In genomic region chr11:68807787-68808186, GRCm38 (mm10) we compare ENCODE assay signal across 9 mouse cellular contexts.
DNase-seq lines count a peak whose midpoint lies in the region; ATAC-seq lines count a peak whose summit lies in the region.
"Had no signal": no experiment of that assay in that cellular context is flagged by ENCODE, and none has a peak within 500 bp of the region (broad histone marks: within the 10 kb centered on the region; RNA-seq: fewer than 3 reads in every experiment).

No protein-coding gene starts in this region.

- ATAC-seq in midbrain, embryonic 15.5 days (replicated peaks): no peak
- ATAC-seq in frontal cortex, adult (ENCODE audit: low TSS enrichment): peak; percentile 6; the same call in 1 of the 2 replicates
- 0 out of 2 replicates have a peak, but pooled peaks have one; percentile 18 for ATAC-seq in liver, embryonic 15.5 days (ENCODE audit: insufficient read depth)

- H3K4me1 ChIP-seq in midbrain, embryonic 10.5 days: no peaks in the 10 kb centered on the region
- no peaks in the 10 kb centered on the region for H3K4me1 ChIP-seq in midbrain, embryonic 15.5 days
- no peaks in the 10 kb centered on the region for H3K4me1 ChIP-seq in liver, embryonic 15.5 days (replicated peaks)

- H3K4me2 ChIP-seq in midbrain, embryonic 15.5 days: no peak overlapping the region
- H3K4me2 ChIP-seq in liver, embryonic 15.5 days: no peak overlapping the region

- DNase-seq in midbrain, embryonic 10.5 days (ENCODE audit: low spot score): peak; percentile 68
- DNase-seq in cerebellum, adult 18-20 months: peak; percentile 77 to 88
- peak; percentile 87 for DNase-seq in kidney, postnatal 10 days
- peak; percentile 41 for DNase-seq in retina, adult 2 months (ENCODE audit: low read depth, low spot score)
- peak; percentile 79 for DNase-seq in thymus, postnatal 14 days

- no peak overlapping the region for H3K27ac ChIP-seq in midbrain, embryonic 10.5 days (replicated peaks)
- no peak overlapping the region for H3K27ac ChIP-seq in midbrain, embryonic 15.5 days
- H3K27ac ChIP-seq in liver, embryonic 15.5 days (replicated peaks): no peak overlapping the region

- WGBS in midbrain, embryonic 10.5 days: 41% methylated on average over 6 of the region's 6 CpGs
- 41% methylated on average over 6 of the region's 6 CpGs for WGBS in midbrain, embryonic 15.5 days
- WGBS in liver, embryonic 15.5 days (ENCODE audit: insufficient replicate concordance): 31% methylated on average over 6 of the region's 6 CpGs

- no peak overlapping the region for H3K9ac ChIP-seq in midbrain, embryonic 15.5 days
- no peak overlapping the region for H3K9ac ChIP-seq in liver, embryonic 15.5 days

- no peaks in the 10 kb centered on the region for H3K9me3 ChIP-seq in midbrain, embryonic 10.5 days (replicated peaks)
- H3K9me3 ChIP-seq in midbrain, embryonic 15.5 days: no peaks in the 10 kb centered on the region
- no peaks in the 10 kb centered on the region for H3K9me3 ChIP-seq in liver, embryonic 15.5 days (replicated peaks)

- no peak overlapping the region for H3K4me3 ChIP-seq in midbrain, embryonic 10.5 days
- no peak overlapping the region for H3K4me3 ChIP-seq in midbrain, embryonic 15.5 days
- H3K4me3 ChIP-seq in liver, embryonic 15.5 days (replicated peaks): no peak overlapping the region
- H3K4me3 ChIP-seq: erythroblast, embryonic 14.5 days had no signal

- H3K27me3 ChIP-seq in midbrain, embryonic 10.5 days (ENCODE audit: low read depth, poor library complexity, severe bottlenecking): no peaks in the 10 kb centered on the region
- H3K27me3 ChIP-seq in midbrain, embryonic 15.5 days (replicated peaks): no peaks in the 10 kb centered on the region
- H3K27me3 ChIP-seq in liver, embryonic 15.5 days: no peaks in the 10 kb centered on the region

- H3K36me3 ChIP-seq in midbrain, embryonic 10.5 days: peaks cover 99% of the 10 kb centered on the region
- peaks cover 89% of the 10 kb centered on the region for H3K36me3 ChIP-seq in midbrain, embryonic 15.5 days (replicated peaks)
- H3K36me3 ChIP-seq in liver, embryonic 15.5 days (replicated peaks): peaks cover 94% of the 10 kb centered on the region
